In genomic region chr4:135120342-135121100, GRCm38 (mm10) we compare ENCODE assay signal across 12 mouse cellular contexts. TPM values are rescaled to one million over a fixed set of nuclear protein-coding genes. Genes with fewer than 3 reads are reported as not detected.
DNase-seq lines count a peak whose midpoint lies in the region; ATAC-seq and TF ChIP-seq lines count a peak whose summit lies in the region.
"Had no signal": no experiment of that assay in that cellular context is flagged by ENCODE, and none has a peak within 500 bp of the region (broad histone marks: within the 10 kb centered on the region; RNA-seq: fewer than 3 reads in every experiment).

TSS of gene Runx3 (plus strand) at chr4:135120652.

- peak within 1 kb of the TSS; percentile 5; the same call in 1 of the 2 replicates for H3K9ac ChIP-seq in embryonic facial prominence, embryonic 14.5 days (ENCODE audit: low read depth, low read length)
- no peak within 1 kb of the TSS for H3K9ac ChIP-seq in midbrain, postnatal 0 days (replicated peaks; ENCODE audit: low read length, poor library complexity, severe bottlenecking)

- H3K4me3 ChIP-seq in kidney, adult 2 months (ENCODE audit: insufficient read depth, low read depth, low read length) = no peak within 1 kb of the TSS
- no peak within 1 kb of the TSS for H3K4me3 ChIP-seq in embryonic facial prominence, embryonic 14.5 days (ENCODE audit: low read depth, low read length)
- H3K4me3 ChIP-seq in thymus, adult 2 months (ENCODE audit: control insufficient read depth, insufficient read depth, low read length) = peak within 1 kb of the TSS; percentile 31
- H3K4me3 ChIP-seq in midbrain, postnatal 0 days (ENCODE audit: low read depth, low read length) = no peak within 1 kb of the TSS
- H3K4me3 ChIP-seq: heart, embryonic 10.5 days had no signal

- 86% methylated on average over 18 of the region's 18 CpGs for WGBS in kidney, adult 2 months
- 70% methylated on average over 18 of the region's 18 CpGs for WGBS in embryonic facial prominence, embryonic 14.5 days
- 8% methylated on average over 18 of the region's 18 CpGs for WGBS in thymus, adult 2 months
- WGBS in midbrain, postnatal 0 days = 90% methylated on average over 18 of the region's 18 CpGs

- ATAC-seq in embryonic facial prominence, embryonic 14.5 days (ENCODE audit: low read depth) = peak; percentile 88
- no peak for ATAC-seq in midbrain, postnatal 0 days (ENCODE audit: low FRiP score)
- ATAC-seq: midbrain, embryonic 16.5 days had no signal

- no peaks in the 10 kb centered on the region for H3K9me3 ChIP-seq in embryonic facial prominence, embryonic 14.5 days (ENCODE audit: control insufficient read depth, low read length)
- H3K9me3 ChIP-seq in midbrain, postnatal 0 days (ENCODE audit: low read length) = no peaks in the 10 kb centered on the region
- H3K9me3 ChIP-seq: G1E; heart, embryonic 10.5 days had no signal

- H3K4me2 ChIP-seq in embryonic facial prominence, embryonic 14.5 days (ENCODE audit: low read depth, low read length) = peak within 1 kb of the TSS; percentile 17
- no peak within 1 kb of the TSS for H3K4me2 ChIP-seq in midbrain, postnatal 0 days (ENCODE audit: low read depth, low read length, poor library complexity, severe bottlenecking)

- no peak within 1 kb of the TSS for H3K27ac ChIP-seq in kidney, adult 2 months (ENCODE audit: insufficient read depth, low read depth, low read length)
- H3K27ac ChIP-seq in embryonic facial prominence, embryonic 14.5 days (replicated peaks; ENCODE audit: low read depth, low read length) = peak within 1 kb of the TSS; percentile 45; the same call in 1 of the 2 replicates
- no peak within 1 kb of the TSS; the same call in 1 of the 2 replicates for H3K27ac ChIP-seq in thymus, adult 2 months (ENCODE audit: control insufficient read depth, insufficient read depth, low read length)
- no peak within 1 kb of the TSS for H3K27ac ChIP-seq in midbrain, postnatal 0 days (ENCODE audit: low read depth, low read length)
- H3K27ac ChIP-seq: heart, embryonic 10.5 days had no signal

- peak; percentile 3 for DNase-seq in kidney, adult 2 months
- no peak for DNase-seq in kidney, postnatal 25 days
- peak; percentile 83 for DNase-seq in embryonic facial prominence, embryonic 14.5 days (ENCODE audit: low spot score)
- DNase-seq in lung, postnatal 4 days = peak; percentile 44 to 60
- DNase-seq in thymus, adult 2 months = peak; percentile 66
- no peak for DNase-seq in midbrain, postnatal 0 days (ENCODE audit: low spot score)
- DNase-seq in retina, embryonic 14.5 days (ENCODE audit: low spot score) = no peak
- DNase-seq in gastrocnemius, postnatal 25 days = no peak
- DNase-seq: kidney, postnatal 4 days had no signal

- TF ChIP-seq CTCF in kidney, adult 2 months (conservative IDR thresholded peaks at IDR 0.05; ENCODE audit: insufficient read depth, insufficient read length, low read depth, low read length) = no peak
- TF ChIP-seq CTCF in thymus, adult 2 months (IDR thresholded peaks at IDR 0.05; ENCODE audit: borderline replicate concordance, control insufficient read depth, extremely low read depth, insufficient read depth, low read length, poor library complexity) = no peak
- no peak for TF ChIP-seq CTCF in midbrain, postnatal 0 days (IDR thresholded peaks at IDR 0.05)

- no peaks in the 10 kb centered on the region for H3K27me3 ChIP-seq in kidney, adult 2 months (replicated peaks; ENCODE audit: control insufficient read depth, insufficient read depth, low read length)
- no peaks in the 10 kb centered on the region for H3K27me3 ChIP-seq in embryonic facial prominence, embryonic 14.5 days (replicated peaks; ENCODE audit: control insufficient read depth, insufficient read depth, low read length)
- H3K27me3 ChIP-seq in thymus, adult 2 months (ENCODE audit: control insufficient read depth, insufficient read depth, low read length) = no peaks in the 10 kb centered on the region
- H3K27me3 ChIP-seq in midbrain, postnatal 0 days (ENCODE audit: insufficient read depth, low read length) = no peaks in the 10 kb centered on the region

- H3K4me1 ChIP-seq in kidney, adult 2 months (ENCODE audit: control insufficient read depth, insufficient read depth, low read length) = no peaks in the 10 kb centered on the region
- H3K4me1 ChIP-seq in embryonic facial prominence, embryonic 14.5 days (ENCODE audit: control insufficient read depth, insufficient read depth, low read length) = no peaks in the 10 kb centered on the region
- peaks cover 46% of the 10 kb centered on the region for H3K4me1 ChIP-seq in thymus, adult 2 months (replicated peaks; ENCODE audit: control insufficient read depth, insufficient read depth, low read length)
- H3K4me1 ChIP-seq in midbrain, postnatal 0 days (ENCODE audit: insufficient read depth, low read length) = no peaks in the 10 kb centered on the region

- no peaks in the 10 kb centered on the region for H3K36me3 ChIP-seq in kidney, adult 2 months (ENCODE audit: control insufficient read depth, insufficient read depth, low read length)
- no peaks in the 10 kb centered on the region for H3K36me3 ChIP-seq in embryonic facial prominence, embryonic 14.5 days (ENCODE audit: control insufficient read depth, insufficient read depth, low read length)
- no peaks in the 10 kb centered on the region for H3K36me3 ChIP-seq in thymus, adult 2 months (ENCODE audit: control insufficient read depth, insufficient read depth, low read length)
- H3K36me3 ChIP-seq in midbrain, postnatal 0 days (ENCODE audit: insufficient read depth, low read length) = no peaks in the 10 kb centered on the region
- H3K36me3 ChIP-seq: G1E; heart, embryonic 10.5 days had no signal

- no peak for TF ChIP-seq POLR2A in kidney, adult 2 months (IDR thresholded peaks at IDR 0.05; ENCODE audit: low read depth, low read length)
- TF ChIP-seq POLR2A in thymus, adult 2 months (IDR thresholded peaks at IDR 0.05; ENCODE audit: control insufficient read depth, extremely low read depth, insufficient read depth, low read length, poor library complexity) = no peak

RNA-seq across cellular contexts. Expression of gene Runx3, which starts in this region (rescaled TPM):
- 0.65 and 1.4 TPM in 2 replicates for polyA plus RNA-seq in kidney, adult 2 months (2012; rRNA removed)
- polyA plus RNA-seq in embryonic facial prominence, embryonic 14.5 days (2014; fragmentation: Nextera tagmentation; extraction: Ambion mirVana) = 2.3 and 2.4 TPM in 2 replicates
- 24.6 and 34.2 TPM in 2 replicates for polyA plus RNA-seq in thymus, adult 2 months (2012; rRNA removed)
- not detected in 2 replicates for total RNA-seq in midbrain, postnatal 0 days (2014; rRNA removed)
- not detected in 2 replicates for polyA plus RNA-seq in midbrain, postnatal 0 days (2015; fragmentation: Nextera tagmentation; extraction: Ambion mirVana)
- under 1 TPM in 1 of 2 experiments, not detected in 1; 0.11 TPM for total RNA-seq in gastrocnemius, postnatal 25 days (2021)
- polyA plus RNA-seq: midbrain, embryonic 16.5 days had no signal

Comparison
In these comparisons a context has a peak if more than half of its experiments do, and no peak if none do; other contexts are left out.
1. DNase-seq: peak in kidney, adult 2 months (single experiment), embryonic facial prominence, embryonic 14.5 days (single experiment), lung, postnatal 4 days (2 of 2) and thymus, adult 2 months (single experiment); none in kidney, postnatal 25 days (0 of 2), midbrain, postnatal 0 days (single experiment), retina, embryonic 14.5 days (single experiment) and gastrocnemius, postnatal 25 days (single experiment).